Mouse (Mus musculus): ENCODE results near the gene Pknox2. TPM values are rescaled to one million over a fixed set of nuclear protein-coding genes. Genes with fewer than 3 reads are reported as not detected.

Gene Pknox2
- polyA plus RNA-seq, 1 experiment from 2014 or later: 35.0 TPM

DNA sequence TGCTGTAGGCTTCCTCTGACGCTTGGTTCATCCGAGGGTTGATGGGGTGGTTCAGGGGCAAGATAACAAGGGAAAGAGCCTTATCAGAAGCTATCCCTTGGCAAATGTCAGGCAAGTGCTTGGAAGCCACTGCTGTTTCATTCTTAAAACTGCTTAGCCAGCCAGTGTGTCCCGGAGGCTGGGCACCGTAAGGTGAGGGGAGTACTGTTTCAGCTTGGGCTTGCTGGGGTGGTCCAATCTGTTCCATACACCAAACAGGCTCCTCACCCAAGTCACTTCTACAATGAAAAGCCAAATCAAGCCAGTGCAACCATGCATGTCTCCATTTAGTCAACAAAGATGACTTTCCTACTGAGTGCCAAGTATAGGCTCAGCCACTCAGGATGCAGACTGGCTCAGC, 679 bp upstream of the Pknox2 start:
- H3K9ac ChIP-seq: no peak overlapping the region
- H3K4me3 ChIP-seq: no peak overlapping the region
- no peaks in the 10 kb centered on the region for H3K9me3 ChIP-seq
- ATAC-seq (replicated peaks): no peak
- no peaks in the 10 kb centered on the region for H3K27me3 ChIP-seq (replicated peaks)
- 0 out of 2 replicates have a peak overlapping the region, but pooled peaks have one; percentile 2 for H3K4me2 ChIP-seq
- 41% methylated on average over 4 of the region's 4 CpGs for WGBS
- peaks cover 35% of the 10 kb centered on the region for H3K4me1 ChIP-seq
- no peaks in the 10 kb centered on the region for H3K36me3 ChIP-seq (replicated peaks)
- 0 out of 2 replicates have a peak overlapping the region, but pooled peaks have one; percentile 95 for H3K27ac ChIP-seq

DNA sequence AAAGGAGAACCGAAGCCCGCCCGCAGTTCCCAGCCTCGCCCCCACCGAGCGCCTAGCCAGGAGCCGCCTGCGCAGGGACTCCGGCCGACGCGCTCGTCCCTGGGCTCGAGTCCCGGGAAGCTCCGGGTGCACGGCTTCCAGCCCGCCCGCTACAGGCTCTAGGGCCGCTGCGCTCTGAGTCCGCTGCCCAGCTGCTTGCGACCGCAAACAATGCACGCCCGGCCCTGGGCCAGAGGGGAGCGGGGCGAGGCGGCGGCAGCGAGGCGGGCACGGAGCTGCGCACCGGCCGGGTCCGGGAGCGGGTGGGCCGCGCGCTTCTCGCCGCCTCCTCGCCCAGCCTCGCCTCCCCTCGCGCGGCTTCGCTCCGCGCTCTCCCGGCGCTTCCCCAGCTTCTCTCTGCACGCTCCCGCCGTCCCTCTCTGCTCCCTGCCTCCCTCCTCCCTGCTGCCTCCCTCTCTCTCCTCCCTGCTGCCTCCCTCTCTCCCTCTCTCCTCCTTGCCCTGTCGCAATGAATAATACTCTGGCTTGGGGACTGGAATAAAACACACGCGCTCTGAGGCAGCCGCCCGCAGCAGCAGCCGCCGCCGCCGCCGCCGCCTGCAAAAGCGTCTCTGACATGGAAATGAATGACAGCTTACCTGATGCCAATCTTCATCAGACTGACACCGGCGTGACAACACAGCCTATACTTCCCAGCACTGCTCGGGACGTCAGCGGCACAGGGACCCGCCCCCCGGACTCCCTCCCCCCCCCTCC, 426 bp downstream of the Pknox2 start:
- WGBS: under 1% methylated on average over 74 of the region's 75 CpGs
- H3K4me2 ChIP-seq: peak overlapping the region; percentile 94
- peak overlapping the region; percentile 53 for H3K4me3 ChIP-seq
- no peaks in the 10 kb centered on the region for H3K9me3 ChIP-seq
- H3K27ac ChIP-seq: peak overlapping the region; percentile 95
- H3K27me3 ChIP-seq (replicated peaks): no peaks in the 10 kb centered on the region
- peak overlapping the region; percentile 68 for H3K9ac ChIP-seq
- no peaks in the 10 kb centered on the region for H3K36me3 ChIP-seq (replicated peaks)
- peaks cover 43% of the 10 kb centered on the region for H3K4me1 ChIP-seq
- peak; percentile 96 for ATAC-seq (replicated peaks)

DNA sequence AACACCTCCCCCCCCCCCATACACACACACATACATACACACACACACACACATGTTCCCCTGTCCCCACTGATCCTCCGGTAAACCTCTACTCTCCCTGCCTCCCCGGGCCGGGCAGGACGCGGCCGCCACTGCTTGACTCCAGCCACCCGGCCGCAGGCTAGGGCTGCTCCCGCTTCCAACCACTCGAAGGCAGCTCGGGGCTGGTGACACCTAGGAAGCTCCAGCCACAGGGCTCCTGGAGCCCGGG, 929 bp downstream of the Pknox2 start:
- Histone ChIP-seq H3K36me3 (replicated peaks) (no peaks in the 10 kb centered on the region), H3K4me1 (peaks cover 48% of the 10 kb centered on the region)
- ATAC-seq (replicated peaks): peak; percentile 49

DNA sequence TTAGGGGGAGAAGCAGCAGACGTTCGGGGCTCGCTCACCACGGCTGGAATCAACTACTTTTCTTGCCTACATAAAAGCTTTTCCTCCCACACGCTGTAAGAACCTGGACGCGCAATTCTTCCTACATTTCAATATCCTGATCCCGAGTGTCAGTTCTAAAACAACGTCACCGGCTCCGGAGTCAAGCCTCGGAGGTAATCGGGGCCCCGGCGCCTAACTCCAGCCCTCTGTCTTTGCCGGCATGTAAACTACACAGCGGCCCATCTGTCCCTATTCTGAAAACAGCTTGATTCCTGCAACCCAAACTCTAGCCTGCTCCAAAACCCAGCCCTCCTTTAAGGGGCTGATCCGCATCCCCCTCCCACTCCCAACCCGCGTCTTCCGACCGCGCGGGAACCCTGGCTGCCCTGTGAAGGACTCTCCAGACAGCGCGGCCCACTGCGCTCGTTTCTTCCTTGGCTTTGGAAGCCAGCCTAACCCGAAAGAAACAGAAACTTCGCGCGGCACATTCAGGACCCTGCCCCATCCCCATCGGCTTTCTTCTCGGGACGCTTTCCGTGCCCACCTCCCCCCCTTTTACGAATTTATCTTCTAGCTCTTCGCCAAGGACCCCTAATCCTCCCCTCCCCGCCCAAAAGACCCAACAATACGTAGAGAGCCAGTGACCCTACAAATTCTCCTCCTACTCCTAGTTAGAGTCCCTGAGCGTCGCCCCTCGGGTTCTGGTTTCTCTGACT, 1.4 kb downstream of the Pknox2 start:
- Histone ChIP-seq H3K9ac (peak overlapping the region; percentile 68), H3K4me2 (peak overlapping the region; percentile 94), H3K27ac (peak overlapping the region; percentile 95), H3K9me3 (no peaks in the 10 kb centered on the region), H3K27me3 (replicated peaks) (no peaks in the 10 kb centered on the region), H3K4me1 (peaks cover 53% of the 10 kb centered on the region), H3K36me3 (replicated peaks) (no peaks in the 10 kb centered on the region), H3K4me3 (peak overlapping the region; percentile 53)
- peak; percentile 5; the same call in 1 of the 2 replicates for ATAC-seq (replicated peaks)
- WGBS: under 1% methylated on average over 43 of the region's 43 CpGs

More for the DNA sequence above, 929 bp downstream of the Pknox2 start:
- H3K9ac ChIP-seq: peak overlapping the region; percentile 68
- peak overlapping the region; percentile 53 for H3K4me3 ChIP-seq
- no peaks in the 10 kb centered on the region for H3K9me3 ChIP-seq
- no peaks in the 10 kb centered on the region for H3K27me3 ChIP-seq (replicated peaks)
- peak overlapping the region; percentile 94 for H3K4me2 ChIP-seq
- H3K27ac ChIP-seq: peak overlapping the region; percentile 95
- 0% methylated on average over 12 of the region's 12 CpGs for WGBS

DNA sequence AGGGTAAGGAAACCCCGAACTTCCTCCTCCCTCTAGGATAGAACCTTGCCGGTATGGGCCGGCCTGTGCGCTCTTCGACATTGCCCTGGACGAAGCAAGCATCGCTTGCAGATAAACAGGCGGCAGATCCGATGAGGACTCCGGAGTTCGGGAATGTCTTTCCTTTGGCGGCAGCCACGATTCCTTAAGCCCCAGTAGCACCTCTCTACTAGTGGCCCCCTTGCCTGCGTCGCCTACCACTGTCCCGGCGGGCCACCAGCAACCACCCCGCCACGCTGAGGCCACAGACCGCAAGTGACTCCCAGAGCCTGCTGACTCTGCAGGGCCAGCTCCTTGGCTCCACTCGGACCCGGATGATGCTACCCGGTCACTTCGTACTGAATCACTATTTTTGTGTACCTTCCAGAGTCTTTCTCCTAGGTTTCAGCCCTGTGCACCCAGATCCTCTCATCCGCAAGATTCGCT, 2.0 kb downstream of the Pknox2 start:
- Histone ChIP-seq H3K27ac (peak overlapping the region; percentile 95), H3K9me3 (no peaks in the 10 kb centered on the region), H3K36me3 (replicated peaks) (no peaks in the 10 kb centered on the region), H3K9ac (peak overlapping the region; percentile 68), H3K27me3 (replicated peaks) (no peaks in the 10 kb centered on the region), H3K4me2 (peak overlapping the region; percentile 94), H3K4me3 (peak overlapping the region; percentile 53), H3K4me1 (peaks cover 59% of the 10 kb centered on the region)
- WGBS: under 1% methylated on average over 26 of the region's 26 CpGs
- ATAC-seq (replicated peaks): no peak

DNA sequence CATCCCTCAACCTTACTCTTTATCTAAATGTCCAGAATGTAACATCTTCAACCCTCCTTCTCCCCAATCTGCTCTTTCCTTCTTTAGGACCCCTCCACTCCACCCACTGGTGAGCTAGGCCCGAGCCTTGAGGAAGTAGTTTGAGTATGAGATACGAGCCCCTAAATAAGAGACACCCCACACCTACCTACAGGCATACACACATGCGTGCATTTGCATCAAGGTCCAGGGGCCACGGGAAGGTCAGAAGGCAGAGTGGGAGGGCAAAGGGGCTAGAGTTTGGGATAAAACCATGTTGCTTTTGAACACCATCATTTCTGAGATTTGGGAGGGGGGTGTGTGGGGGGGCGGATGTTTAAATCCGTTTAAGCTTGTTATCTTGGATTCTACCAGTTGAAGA, 2.5 kb downstream of the Pknox2 start:
- H3K9me3 ChIP-seq: no peaks in the 10 kb centered on the region
- 3% methylated on average over 6 of the region's 6 CpGs for WGBS

DNA sequence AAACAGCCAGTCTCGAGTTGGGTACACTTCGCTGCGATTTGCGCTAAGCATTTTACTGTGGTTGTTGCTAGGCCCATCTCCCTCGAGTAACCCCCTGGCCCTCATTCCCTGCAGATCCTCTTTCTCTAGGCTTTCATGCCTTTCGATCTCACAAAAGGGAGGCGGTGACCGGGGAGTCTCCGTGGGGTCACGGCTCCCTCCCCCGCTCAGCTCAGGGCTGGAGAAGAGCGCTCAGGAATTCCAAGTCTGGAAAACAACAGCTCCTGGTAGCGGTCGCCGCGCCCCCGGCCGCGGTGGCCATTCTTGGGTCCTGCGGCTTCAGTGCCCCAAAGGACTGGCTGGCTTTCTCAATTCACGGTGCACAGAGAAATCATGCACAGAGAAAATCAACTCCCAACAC, 3.0 kb downstream of the Pknox2 start:
- Histone ChIP-seq H3K4me1 (peaks cover 65% of the 10 kb centered on the region), H3K27ac (peak overlapping the region; percentile 95), H3K4me2 (peak overlapping the region; percentile 94), H3K27me3 (replicated peaks) (no peaks in the 10 kb centered on the region), H3K4me3 (peak overlapping the region; percentile 53), H3K9ac (peak overlapping the region; percentile 68), H3K9me3 (no peaks in the 10 kb centered on the region), H3K36me3 (replicated peaks) (no peaks in the 10 kb centered on the region)
- WGBS: under 1% methylated on average over 21 of the region's 21 CpGs
- no peak for ATAC-seq (replicated peaks)

More for the DNA sequence above, 2.5 kb downstream of the Pknox2 start:
- Histone ChIP-seq H3K4me1 (peaks cover 60% of the 10 kb centered on the region), H3K9ac (peak overlapping the region; percentile 68), H3K4me2 (peak overlapping the region; percentile 94), H3K27me3 (replicated peaks) (no peaks in the 10 kb centered on the region), H3K27ac (peak overlapping the region; percentile 95), H3K4me3 (peak overlapping the region; percentile 53), H3K36me3 (replicated peaks) (no peaks in the 10 kb centered on the region)
- no peak for ATAC-seq (replicated peaks)

DNA sequence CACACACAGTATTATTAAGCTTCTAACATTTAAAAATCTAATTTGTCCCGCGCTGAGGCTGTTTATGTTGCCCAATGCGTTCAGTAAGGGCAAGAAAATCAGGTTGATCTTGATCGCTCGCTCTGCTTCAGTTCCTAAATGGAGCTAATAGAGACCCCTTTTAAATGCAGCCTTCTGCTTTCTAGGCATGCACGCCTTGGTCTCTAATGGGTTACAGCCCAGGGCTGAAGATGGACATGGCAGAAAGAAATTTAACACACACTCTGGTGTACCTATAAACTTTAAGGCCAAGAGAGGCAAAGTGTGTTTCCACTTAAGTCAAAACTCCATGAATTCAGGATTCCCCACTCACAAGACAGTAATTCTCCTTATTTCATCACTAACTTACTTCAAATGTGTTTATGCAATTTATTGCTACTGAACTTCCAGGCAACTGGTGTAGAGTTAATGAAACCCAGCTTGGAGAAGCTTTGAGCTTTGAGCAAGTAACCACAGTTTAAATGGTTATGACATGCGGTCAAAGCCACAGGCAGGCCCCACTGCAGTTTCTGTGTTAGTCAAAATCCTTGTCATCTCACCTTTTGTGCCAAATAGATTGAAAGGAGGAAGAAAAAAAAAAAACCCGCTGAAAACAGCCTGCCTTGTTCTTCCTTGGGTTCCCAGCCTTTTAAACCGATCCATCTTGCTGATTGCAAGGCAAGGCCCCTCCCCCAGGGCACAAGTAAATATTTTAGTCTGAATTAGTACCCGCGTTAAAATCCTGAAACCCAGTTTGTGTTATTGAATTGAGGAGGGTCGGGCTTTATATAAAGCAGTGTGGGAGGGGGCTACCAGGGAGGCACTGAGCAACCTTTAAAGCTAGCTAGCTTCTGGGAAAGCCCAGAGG, 3.9 kb downstream of the Pknox2 start:
- Histone ChIP-seq H3K36me3 (replicated peaks) (no peaks in the 10 kb centered on the region), H3K4me1 (peaks cover 69% of the 10 kb centered on the region)
- WGBS: 22% methylated on average over 12 of the region's 12 CpGs

DNA sequence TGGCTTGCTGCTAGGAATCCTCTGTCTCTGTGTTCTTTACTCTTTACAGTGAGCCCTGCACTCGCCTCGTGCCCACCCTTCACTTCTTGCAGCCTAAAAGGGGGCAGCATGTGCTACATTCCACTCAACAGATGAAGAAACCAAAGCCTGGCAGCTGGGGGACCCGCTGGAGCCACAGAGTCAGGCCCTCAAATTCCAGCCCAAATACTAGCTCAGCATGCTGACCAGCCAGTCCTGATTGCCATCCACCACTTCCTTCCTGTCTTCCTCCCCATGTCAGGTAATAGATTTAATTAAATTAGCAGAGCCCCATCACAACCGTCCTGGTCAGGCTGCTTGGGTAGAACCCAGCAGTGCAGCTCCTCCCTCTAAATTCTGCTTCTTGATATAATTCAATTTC, 5.1 kb downstream of the Pknox2 start:
- Histone ChIP-seq H3K27ac (0 out of 2 replicates have a peak overlapping the region, but pooled peaks have one; percentile 7), H3K4me1 (peaks cover 71% of the 10 kb centered on the region)
- 26% methylated on average over 4 of the region's 4 CpGs for WGBS

More for the DNA sequence above, 3.9 kb downstream of the Pknox2 start:
- peak overlapping the region; percentile 53 for H3K4me3 ChIP-seq
- no peak for ATAC-seq (replicated peaks)
- H3K9ac ChIP-seq: peak overlapping the region; percentile 68; the same call in 1 of the 2 replicates
- H3K27ac ChIP-seq: peak overlapping the region; percentile 95
- H3K9me3 ChIP-seq: no peaks in the 10 kb centered on the region
- no peaks in the 10 kb centered on the region for H3K27me3 ChIP-seq (replicated peaks)
- peak overlapping the region; percentile 94 for H3K4me2 ChIP-seq

DNA sequence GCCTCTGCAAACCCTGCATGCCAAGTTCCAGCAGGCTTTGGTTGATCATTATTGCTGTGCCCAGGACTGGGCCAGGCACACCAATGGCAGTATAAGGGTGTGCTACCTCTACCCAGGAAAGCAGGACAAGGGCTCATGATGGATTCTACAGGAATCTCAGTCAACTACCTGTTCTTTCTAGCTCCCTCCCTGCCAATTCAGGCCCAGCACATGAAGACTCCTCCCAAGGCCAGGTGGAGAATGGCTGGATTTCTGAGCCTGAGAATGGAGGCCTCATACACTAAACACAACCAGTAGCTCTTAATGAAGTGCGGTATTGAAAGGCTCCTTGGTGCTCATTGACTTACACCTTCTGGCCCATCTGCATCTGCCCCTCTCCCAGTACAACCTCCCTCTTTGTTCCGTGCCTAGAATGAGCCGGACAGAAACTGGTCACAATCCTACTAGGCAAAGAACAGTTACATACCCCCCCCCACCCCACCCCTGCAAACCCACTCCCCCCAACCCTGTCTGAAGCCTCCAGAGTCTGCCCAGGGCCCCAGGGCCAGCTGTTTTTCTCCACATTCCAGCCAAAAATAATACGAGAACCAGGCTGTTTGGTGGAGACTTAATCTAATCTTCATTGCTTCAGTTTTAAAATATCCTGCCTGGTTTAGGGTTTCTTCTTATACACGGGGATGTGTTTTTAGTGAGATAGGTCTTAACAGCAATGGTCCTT, 6.6 kb downstream of the Pknox2 start:
- no peak overlapping the region for H3K9ac ChIP-seq

More for the DNA sequence above, 5.1 kb downstream of the Pknox2 start:
- Histone ChIP-seq H3K4me2 (no peak overlapping the region), H3K36me3 (replicated peaks) (no peaks in the 10 kb centered on the region), H3K27me3 (replicated peaks) (no peaks in the 10 kb centered on the region), H3K9ac (no peak overlapping the region), H3K4me3 (no peak overlapping the region), H3K9me3 (no peaks in the 10 kb centered on the region)
- no peak for ATAC-seq (replicated peaks)

DNA sequence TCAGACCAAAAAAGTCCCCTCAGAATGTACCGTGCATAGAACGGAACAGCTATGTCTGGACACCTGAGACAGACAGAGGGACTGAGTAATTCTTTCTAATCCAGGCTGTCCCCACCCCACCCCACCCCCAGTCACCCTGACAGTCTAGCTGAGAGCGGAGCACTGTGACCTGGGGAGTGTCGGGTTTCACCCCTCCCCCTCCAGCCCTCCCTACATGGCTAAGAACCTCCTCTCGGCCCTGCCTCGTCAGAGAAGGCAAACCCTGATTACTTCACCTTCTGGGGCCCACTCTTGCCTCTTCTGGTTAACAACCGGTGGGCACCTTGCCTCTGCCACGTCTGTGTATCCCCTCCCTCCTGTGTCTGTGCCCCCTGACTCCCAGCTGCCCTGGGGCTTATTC, 7.7 kb downstream of the Pknox2 start:
- no peak overlapping the region for H3K4me3 ChIP-seq
- H3K4me1 ChIP-seq: peaks cover 60% of the 10 kb centered on the region
- H3K27ac ChIP-seq: no peak overlapping the region
- ATAC-seq (replicated peaks): no peak
- no peaks in the 10 kb centered on the region for H3K9me3 ChIP-seq
- no peak overlapping the region for H3K9ac ChIP-seq
- H3K36me3 ChIP-seq (replicated peaks): no peaks in the 10 kb centered on the region
- H3K27me3 ChIP-seq (replicated peaks): no peaks in the 10 kb centered on the region
- H3K4me2 ChIP-seq: no peak overlapping the region
- WGBS: 10% methylated on average over 8 of the region's 8 CpGs

More for the DNA sequence above, 6.6 kb downstream of the Pknox2 start:
- H3K4me3 ChIP-seq: no peak overlapping the region
- peaks cover 71% of the 10 kb centered on the region for H3K4me1 ChIP-seq
- H3K27ac ChIP-seq: no peak overlapping the region
- no peak for ATAC-seq (replicated peaks)
- H3K9me3 ChIP-seq: no peaks in the 10 kb centered on the region
- H3K4me2 ChIP-seq: no peak overlapping the region
- no peaks in the 10 kb centered on the region for H3K36me3 ChIP-seq (replicated peaks)
- WGBS: 41% methylated on average over 5 of the region's 5 CpGs
- H3K27me3 ChIP-seq (replicated peaks): no peaks in the 10 kb centered on the region
